Mouse (Mus musculus) embryonic facial prominence, embryonic 14.5 days (tissue): ENCODE data around the gene Slc30a5. TPM values are rescaled to one million over a fixed set of nuclear protein-coding genes. Genes with fewer than 3 reads are reported as not detected.

Experiments
- ATAC-seq: fragments of 200-750 bp; cut with Nextera tagmentation; 2 replicates; pipeline ENCODE4 v1.8.0; 2017; ENCODE audit warnings: low read depth, moderate number of reproducible peaks, moderate TSS enrichment
- DNase-seq: peaks from one replicate; pipeline ENCODE4 v3.0.0-alpha.2; 2015; ENCODE audit warnings: low spot score
- H3K27ac ChIP-seq: fragments of 300-500 bp; sonication (generic); replicated peaks from 2 replicates; pipeline ENCODE4 v1.5.1; 2014; ENCODE audit warnings: low read depth, mild to moderate bottlenecking, low read length, moderate library complexity
- H3K27me3 ChIP-seq: fragments of 300-500 bp; sonication (generic); replicated peaks from 2 replicates; pipeline ENCODE4 v1.6.1; 2014; ENCODE audit warnings: low read length; ENCODE audit not compliant: control insufficient read depth, insufficient read depth
- H3K36me3 ChIP-seq: fragments of 300-500 bp; sonication (generic); 2 replicates; pipeline ENCODE4 v1.6.1; 2014; ENCODE audit warnings: low read length, mixed read lengths; ENCODE audit not compliant: control insufficient read depth, insufficient read depth
- H3K4me1 ChIP-seq: fragments of 300-500 bp; sonication (generic); 2 replicates; pipeline ENCODE4 v1.6.1; 2014; ENCODE audit warnings: antibody characterized with exemption, low read length; ENCODE audit not compliant: control insufficient read depth, insufficient read depth
- H3K4me2 ChIP-seq: fragments of 300-500 bp; sonication (generic); 2 replicates; pipeline ENCODE4 v1.6.1; 2014; ENCODE audit warnings: low read depth, mild to moderate bottlenecking, low read length, moderate library complexity, mixed read lengths
- H3K4me3 ChIP-seq: fragments of 300-500 bp; sonication (generic); 2 replicates; pipeline ENCODE4 v1.5.1; 2014; ENCODE audit warnings: low read depth, mild to moderate bottlenecking, low read length
- H3K9ac ChIP-seq: fragments of 300-500 bp; sonication (generic); 2 replicates; pipeline ENCODE4 v1.6.1; 2014; ENCODE audit warnings: low read depth, mild to moderate bottlenecking, low read length, moderate library complexity, mixed read lengths
- H3K9me3 ChIP-seq: fragments of 300-500 bp; sonication (generic); 2 replicates; pipeline ENCODE4 v1.6.1; 2016; ENCODE audit warnings: low read length; ENCODE audit not compliant: control insufficient read depth
- WGBS: fragments of 180-500 bp; shearing (Covaris S2); extraction: QIAGEN DNeasy Blood & Tissue Kit; methylation state at CpG from one replicate; pipeline ENCODE4 v1.1.7; 2014; 5-methylcytosine and 5-hydroxymethylcytosine counted together
- polyA plus RNA-seq: library from polyadenylated mRNA; unstranded; fragments of >200 nt; fragmentation: Nextera tagmentation; extraction: Ambion mirVana; gene quantifications from 2 replicates; pipeline ENCODE4 v1.2.1, GENCODE M21; 2014

Gene Slc30a5
- polyA plus RNA-seq, 1 experiment from 2014 or later = 75.5 TPM

- no peaks in the 10 kb centered on the region for H3K27me3 ChIP-seq
- ATAC-seq (peak; percentile 78), DNase-seq (peak; percentile 57)
- H3K36me3 ChIP-seq = no peaks in the 10 kb centered on the region
- H3K4me3 ChIP-seq = peak overlapping the region; percentile 16; the same call in 1 of the 2 replicates
- WGBS = 48% methylated on average over 21 of the region's 21 CpGs
- 0 out of 2 replicates have a peak, but pooled peaks cover 3% of the 10 kb centered on the region for H3K9me3 ChIP-seq
- peak overlapping the region; percentile 35; the same call in 1 of the 2 replicates for H3K9ac ChIP-seq
- 0 out of 2 replicates have a peak overlapping the region, but pooled peaks have one; percentile 28 for H3K27ac ChIP-seq
- H3K4me2 ChIP-seq = peak overlapping the region; percentile 48
- no peaks in the 10 kb centered on the region for H3K4me1 ChIP-seq
Measured at GRCm38 (mm10) chr13:100846891-100847579, 13.8 kb upstream of the Slc30a5 start.

GRCm38 (mm10) chr13:100846254-100846653, 13.0 kb upstream of the Slc30a5 start:
- H3K36me3 ChIP-seq = no peaks in the 10 kb centered on the region
- H3K9ac ChIP-seq = no peak overlapping the region
- no peak for ATAC-seq
- H3K27me3 ChIP-seq = no peaks in the 10 kb centered on the region
- no peak overlapping the region for H3K4me2 ChIP-seq
- H3K27ac ChIP-seq = no peak overlapping the region
- no peak for DNase-seq
- WGBS = 77% methylated on average over 8 of the region's 8 CpGs
- H3K4me3 ChIP-seq = no peak overlapping the region
- 0 out of 2 replicates have a peak, but pooled peaks cover 5% of the 10 kb centered on the region for H3K9me3 ChIP-seq
- H3K4me1 ChIP-seq = no peaks in the 10 kb centered on the region

- Histone ChIP-seq H3K4me2 (no peak overlapping the region), H3K27me3 (no peaks in the 10 kb centered on the region), H3K4me1 (no peaks in the 10 kb centered on the region), H3K9ac (no peak overlapping the region), H3K27ac (no peak overlapping the region), H3K9me3 (0 out of 2 replicates have a peak, but pooled peaks cover 5% of the 10 kb centered on the region), H3K36me3 (no peaks in the 10 kb centered on the region), H3K4me3 (no peak overlapping the region)
- no peak for DNase-seq
- WGBS = 77% methylated on average over 2 of the region's 2 CpGs
- ATAC-seq = no peak
Measured at GRCm38 (mm10) chr13:100843944-100844343, 10.7 kb upstream of the Slc30a5 start.

- 65% methylated on average over 7 of the region's 7 CpGs for WGBS
- ATAC-seq (no peak), DNase-seq (no peak)
- Histone ChIP-seq H3K4me1 (no peaks in the 10 kb centered on the region), H3K27me3 (no peaks in the 10 kb centered on the region), H3K9ac (no peak overlapping the region), H3K4me2 (no peak overlapping the region), H3K9me3 (0 out of 2 replicates have a peak, but pooled peaks cover 5% of the 10 kb centered on the region), H3K27ac (no peak overlapping the region), H3K4me3 (no peak overlapping the region), H3K36me3 (no peaks in the 10 kb centered on the region)
Measured at GRCm38 (mm10) chr13:100843016-100843725, 9.9 kb upstream of the Slc30a5 start.

- Histone ChIP-seq H3K4me2 (no peak overlapping the region), H3K9ac (no peak overlapping the region), H3K4me3 (no peak overlapping the region), H3K4me1 (no peaks in the 10 kb centered on the region), H3K27me3 (no peaks in the 10 kb centered on the region), H3K36me3 (no peaks in the 10 kb centered on the region), H3K9me3 (0 out of 2 replicates have a peak, but pooled peaks cover 5% of the 10 kb centered on the region), H3K27ac (no peak overlapping the region)
- DNase-seq = no peak
- ATAC-seq = no peak
- WGBS = 63% methylated on average over 6 of the region's 6 CpGs
Measured at GRCm38 (mm10) chr13:100841741-100842140, 8.5 kb upstream of the Slc30a5 start.

- DNase-seq (no peak), ATAC-seq (no peak)
- Histone ChIP-seq H3K36me3 (no peaks in the 10 kb centered on the region), H3K27me3 (no peaks in the 10 kb centered on the region), H3K4me1 (peaks cover 12% of the 10 kb centered on the region), H3K27ac (no peak overlapping the region), H3K4me3 (no peak overlapping the region), H3K9me3 (no peaks in the 10 kb centered on the region), H3K9ac (no peak overlapping the region), H3K4me2 (no peak overlapping the region)
Measured at GRCm38 (mm10) chr13:100834777-100835176, 1.6 kb upstream of the Slc30a5 start.

GRCm38 (mm10) chr13:100833640-100834002, 394 bp upstream of the Slc30a5 start:
- Histone ChIP-seq H3K4me1 (peaks cover 12% of the 10 kb centered on the region), H3K27ac (no peak overlapping the region), H3K9me3 (no peaks in the 10 kb centered on the region), H3K4me2 (peak overlapping the region; percentile 33), H3K27me3 (no peaks in the 10 kb centered on the region), H3K4me3 (peak overlapping the region; percentile 99), H3K36me3 (no peaks in the 10 kb centered on the region), H3K9ac (no peak overlapping the region)
- no peak for ATAC-seq
- 61% methylated on average over 6 of the region's 6 CpGs for WGBS
- DNase-seq = no peak

- H3K9me3 ChIP-seq = no peaks in the 10 kb centered on the region
- H3K4me3 ChIP-seq = peak overlapping the region; percentile 99
- H3K27ac ChIP-seq = peak overlapping the region; percentile 92
- peaks cover 12% of the 10 kb centered on the region for H3K4me1 ChIP-seq
- no peaks in the 10 kb centered on the region for H3K27me3 ChIP-seq
- no peak for ATAC-seq
- 4% methylated on average over 8 of the region's 8 CpGs for WGBS
- H3K36me3 ChIP-seq = peaks cover 12% of the 10 kb centered on the region
- peak overlapping the region; percentile 99 for H3K9ac ChIP-seq
- peak overlapping the region; percentile 78 for H3K4me2 ChIP-seq
- DNase-seq = no peak
Measured at GRCm38 (mm10) chr13:100832188-100832587, 1.0 kb downstream of the Slc30a5 start.
